Mouse (Mus musculus) activated CD4-positive, CD25-positive, alpha-beta regulatory T cell, adult 4 months (primary cell): ENCODE measurements around the gene Bloc1s1. TPM values are rescaled to one million over a fixed set of nuclear protein-coding genes. Genes with fewer than 3 reads are reported as not detected.
A peak's percentile ranks its signal among the peaks of the same experiment; 100 is the strongest.

Experiments used
- ATAC-seq: one replicate; pipeline ENCODE4 v1.8.0; 2017
- polyA plus RNA-seq, 2 experiments: library from polyadenylated mRNA; unstranded; fragments of 100-300 nt; shearing (Covaris generic); gene quantifications; one replicate each; pipeline ENCODE4 v1.2.1; 2017

The Bloc1s1 gene
- polyA plus RNA-seq, 2 experiments from 2014 or later = 218 to 252 TPM

- peak; percentile 81 for ATAC-seq
Observed at GRCm38 (mm10) chr10:128902409-128902988, 21.3 kb downstream of the Bloc1s1 start.

GRCm38 (mm10) chr10:128901409-128901808, 22.4 kb downstream of the Bloc1s1 start:
- ATAC-seq = no peak

- ATAC-seq = no peak
Observed at GRCm38 (mm10) chr10:128900698-128901097, 23.1 kb downstream of the Bloc1s1 start, which contains the start of gene Cd63. TSS of gene Cd63 (plus strand) at chr10:128900989.

GRCm38 (mm10) chr10:128899759-128900490, 23.9 kb downstream of the Bloc1s1 start:
- ATAC-seq = no peak

- ATAC-seq = no peak
Observed at GRCm38 (mm10) chr10:128897501-128897900, 26.3 kb downstream of the Bloc1s1 start.

GRCm38 (mm10) chr10:128896807-128897206, 27.0 kb downstream of the Bloc1s1 start:
- ATAC-seq = no peak

GRCm38 (mm10) chr10:128895952-128896693, 27.7 kb downstream of the Bloc1s1 start:
- no peak for ATAC-seq

- ATAC-seq = peak; percentile 51
Observed at GRCm38 (mm10) chr10:128895437-128895836, 28.4 kb downstream of the Bloc1s1 start.

GRCm38 (mm10) chr10:128892246-128892645, 31.6 kb downstream of the Bloc1s1 start:
- no peak for ATAC-seq

GRCm38 (mm10) chr10:128891296-128892094, 32.3 kb downstream of the Bloc1s1 start, which contains the start of gene Gdf11:
TSS of gene Gdf11 (minus strand) at chr10:128891718.
- ATAC-seq = peak; percentile 65

GRCm38 (mm10) chr10:128890383-128891295, 33.2 kb downstream of the Bloc1s1 start:
- ATAC-seq = peak; percentile 23

GRCm38 (mm10) chr10:128889846-128890245, 34.0 kb downstream of the Bloc1s1 start:
- no peak for ATAC-seq

- no peak for ATAC-seq
Observed at GRCm38 (mm10) chr10:128888941-128889827, 34.7 kb downstream of the Bloc1s1 start.

- ATAC-seq = no peak
Observed at GRCm38 (mm10) chr10:128882067-128882466, 41.8 kb downstream of the Bloc1s1 start.

- no peak for ATAC-seq
Observed at GRCm38 (mm10) chr10:128878811-128879210, 45.0 kb downstream of the Bloc1s1 start.

GRCm38 (mm10) chr10:128878291-128878690, 45.5 kb downstream of the Bloc1s1 start:
- no peak for ATAC-seq

GRCm38 (mm10) chr10:128870341-128870740, 53.5 kb downstream of the Bloc1s1 start:
- ATAC-seq = no peak
